Mouse (Mus musculus) hindbrain, embryonic 12.5 days (tissue): Measurements from ENCODE around the gene Tfap2d. TPM values are rescaled to one million over a fixed set of nuclear protein-coding genes. Genes with fewer than 3 reads are reported as not detected.

Experiments
- ATAC-seq: fragments of 200-750 bp; cut with Nextera tagmentation; 2 replicates; pipeline ENCODE4 v1.8.0; 2017; ENCODE audit warnings: moderate TSS enrichment; ENCODE audit not compliant: low FRiP score
- H3K27ac ChIP-seq: fragments of 300-500 bp; sonication (generic); 2 replicates; pipeline ENCODE4 v1.5.1; 2016; ENCODE audit warnings: mild to moderate bottlenecking
- H3K27me3 ChIP-seq: fragments of 300-500 bp; sonication (generic); 2 replicates; pipeline ENCODE4 v1.6.1; 2016; ENCODE audit warnings: mild to moderate bottlenecking
- H3K36me3 ChIP-seq: fragments of 300-500 bp; sonication (generic); 2 replicates; pipeline ENCODE4 v1.6.1; 2016; ENCODE audit warnings: mild to moderate bottlenecking
- H3K4me1 ChIP-seq: fragments of 300-500 bp; sonication (generic); 2 replicates; pipeline ENCODE4 v1.6.1; 2016
- H3K4me2 ChIP-seq: fragments of 300-500 bp; sonication (generic); replicated peaks from 2 replicates; pipeline ENCODE4 v1.6.1; 2016; ENCODE audit warnings: mild to moderate bottlenecking
- H3K4me3 ChIP-seq: fragments of 300-500 bp; sonication (generic); 2 replicates; pipeline ENCODE4 v1.5.1; 2016; ENCODE audit warnings: mild to moderate bottlenecking
- H3K9ac ChIP-seq: fragments of 300-500 bp; sonication (generic); 2 replicates; pipeline ENCODE4 v1.6.1; 2016; ENCODE audit warnings: mild to moderate bottlenecking, moderate library complexity
- H3K9me3 ChIP-seq: fragments of 300-500 bp; sonication (generic); replicated peaks from 2 replicates; pipeline ENCODE4 v1.6.1; 2016; ENCODE audit warnings: mild to moderate bottlenecking
- WGBS: fragments of 180-500 bp; shearing (Covaris S2); methylation state at CpG from one replicate; pipeline ENCODE4 v1.1.7; 2016; 5-methylcytosine and 5-hydroxymethylcytosine counted together
- polyA plus RNA-seq: library from polyadenylated mRNA; unstranded; fragments of >200 nt; fragmentation: Nextera tagmentation; extraction: Ambion mirVana; gene quantifications from 2 replicates; pipeline ENCODE4 v1.2.1, GENCODE M21; 2016

Tfap2d gene
- polyA plus RNA-seq, 1 experiment from 2014 or later, result 1.3 TPM

- Histone ChIP-seq H3K27me3 (peaks cover 78% of the 10 kb centered on the region), H3K4me1 (0 out of 2 replicates have a peak, but pooled peaks cover under 1% of the 10 kb centered on the region), H3K27ac (peak overlapping the region; percentile 85), H3K4me2 (peak overlapping the region; percentile 43), H3K9me3 (no peaks in the 10 kb centered on the region), H3K4me3 (peak overlapping the region; percentile 42), H3K36me3 (no peaks in the 10 kb centered on the region), H3K9ac (peak overlapping the region; percentile 47; the same call in 1 of the 2 replicates)
- 2% methylated on average over 15 of the region's 15 CpGs for WGBS
- ATAC-seq, result peak; percentile 44
Measured at GRCm38 (mm10) chr1:19211546-19212154, 108.8 kb downstream of the Tfap2d start.

GRCm38 (mm10) chr1:19212691-19213090 is 109.9 kb downstream of the Tfap2d start:
- H3K4me2 ChIP-seq, result peak overlapping the region; percentile 47; the same call in 1 of the 2 replicates
- 2% methylated on average over 4 of the region's 4 CpGs for WGBS

GRCm38 (mm10) chr1:19213171-19213570 is 110.3 kb downstream of the Tfap2d start:
- Histone ChIP-seq H3K36me3 (no peaks in the 10 kb centered on the region), H3K27ac (peak overlapping the region; percentile 85), H3K4me1 (peaks cover 6% of the 10 kb centered on the region; the same call in 1 of the 2 replicates), H3K9me3 (no peaks in the 10 kb centered on the region), H3K27me3 (peaks cover 85% of the 10 kb centered on the region), H3K4me3 (peak overlapping the region; percentile 42), H3K4me2 (peak overlapping the region; percentile 47), H3K9ac (0 out of 2 replicates have a peak overlapping the region, but pooled peaks have one; percentile 29)
- ATAC-seq, result no peak
- 1% methylated on average over 4 of the region's 4 CpGs for WGBS

More at GRCm38 (mm10) chr1:19212691-19213090, 109.9 kb downstream of the Tfap2d start:
- Histone ChIP-seq H3K4me3 (peak overlapping the region; percentile 42), H3K27me3 (peaks cover 81% of the 10 kb centered on the region), H3K27ac (peak overlapping the region; percentile 85), H3K36me3 (no peaks in the 10 kb centered on the region), H3K4me1 (peaks cover 6% of the 10 kb centered on the region; the same call in 1 of the 2 replicates), H3K9ac (no peak overlapping the region), H3K9me3 (no peaks in the 10 kb centered on the region)
- ATAC-seq, result no peak

- Histone ChIP-seq H3K4me3 (peak overlapping the region; percentile 42), H3K9ac (peak overlapping the region; percentile 75), H3K9me3 (no peaks in the 10 kb centered on the region), H3K36me3 (no peaks in the 10 kb centered on the region), H3K27ac (peak overlapping the region; percentile 64), H3K4me1 (peaks cover 6% of the 10 kb centered on the region; the same call in 1 of the 2 replicates), H3K4me2 (peak overlapping the region; percentile 47), H3K27me3 (peaks cover 86% of the 10 kb centered on the region)
- WGBS, result 2% methylated on average over 36 of the region's 36 CpGs
- ATAC-seq, result no peak
Measured at GRCm38 (mm10) chr1:19213851-19214395, 111.1 kb downstream of the Tfap2d start.

Other genes with a start within 250 kb of the Tfap2d start
- 85.5 and 91.2 TPM in 2 replicates for gene Tfap2b, start 105.9 kb downstream of the Tfap2d start, polyA plus RNA-seq